Mouse (Mus musculus): Measurements from ENCODE around the gene Lpp. TPM values are rescaled to one million over a fixed set of nuclear protein-coding genes. Genes with fewer than 3 reads are reported as not detected.
A peak's percentile ranks its signal among the peaks of the same experiment; 100 is the strongest.

Lpp gene
- polyA plus RNA-seq, 1 experiment: 15.0 TPM

- whole genome bisulfite sequencing: 92% methylated on average over 4 of the region's 4 CpGs
- Histone ChIP-seq H3K27me3 (ENCODE audit: control insufficient read depth, insufficient read depth, low read length) (no peaks in the 10 kb centered on the region), H3K4me3 (ENCODE audit: control insufficient read depth, insufficient read depth, low read length) (no peak overlapping the region), H3K4me1 (replicated peaks; ENCODE audit: control insufficient read depth, insufficient read depth, low read length) (peaks cover 9% of the 10 kb centered on the region), H3K27ac (ENCODE audit: control insufficient read depth, insufficient read depth, low read length) (no peak overlapping the region), H3K36me3 (ENCODE audit: control insufficient read depth, insufficient read depth, low read length) (no peaks in the 10 kb centered on the region)
- TF ChIP-seq POLR2A (IDR thresholded peaks at IDR 0.05; ENCODE audit: control insufficient read depth, extremely low read depth, insufficient read depth, low read length, poor library complexity) (no peak), CTCF (IDR thresholded peaks at IDR 0.05; ENCODE audit: borderline replicate concordance, control insufficient read depth, extremely low read depth, insufficient read depth, low read length, poor library complexity) (no peak)
- DNase-seq: no peak
Observed at GRCm38 (mm10) chr16:24513228-24513627, 119.9 kb downstream of the Lpp start.

GRCm38 (mm10) chr16:24514802-24515727 is 121.8 kb downstream of the Lpp start:
- no peak overlapping the region for H3K4me3 ChIP-seq (ENCODE audit: control insufficient read depth, insufficient read depth, low read length)
- DNase-seq: no peak
- no peak overlapping the region for H3K27ac ChIP-seq (ENCODE audit: control insufficient read depth, insufficient read depth, low read length)
- H3K36me3 ChIP-seq (ENCODE audit: control insufficient read depth, insufficient read depth, low read length): no peaks in the 10 kb centered on the region
- 94% methylated on average over 11 of the region's 11 CpGs for WGBS
- H3K4me1 ChIP-seq (replicated peaks; ENCODE audit: control insufficient read depth, insufficient read depth, low read length): peaks cover 7% of the 10 kb centered on the region; the same call in 1 of the 2 replicates
- no peaks in the 10 kb centered on the region for H3K27me3 ChIP-seq (ENCODE audit: control insufficient read depth, insufficient read depth, low read length)
- TF ChIP-seq POLR2A (IDR thresholded peaks at IDR 0.05; ENCODE audit: control insufficient read depth, extremely low read depth, insufficient read depth, low read length, poor library complexity): no peak

- Histone ChIP-seq H3K4me1 (replicated peaks; ENCODE audit: control insufficient read depth, insufficient read depth, low read length) (peaks cover 7% of the 10 kb centered on the region; the same call in 1 of the 2 replicates), H3K27me3 (ENCODE audit: control insufficient read depth, insufficient read depth, low read length) (no peaks in the 10 kb centered on the region), H3K27ac (ENCODE audit: control insufficient read depth, insufficient read depth, low read length) (no peak overlapping the region), H3K4me3 (ENCODE audit: control insufficient read depth, insufficient read depth, low read length) (no peak overlapping the region), H3K36me3 (ENCODE audit: control insufficient read depth, insufficient read depth, low read length) (no peaks in the 10 kb centered on the region)
- 91% methylated on average over 3 of the region's 3 CpGs for WGBS
- no peak for TF ChIP-seq CTCF (IDR thresholded peaks at IDR 0.05; ENCODE audit: borderline replicate concordance, control insufficient read depth, extremely low read depth, insufficient read depth, low read length, poor library complexity)
- no peak for TF ChIP-seq POLR2A (IDR thresholded peaks at IDR 0.05; ENCODE audit: control insufficient read depth, extremely low read depth, insufficient read depth, low read length, poor library complexity)
- DNase-seq: no peak
Observed at GRCm38 (mm10) chr16:24516993-24517392, 123.7 kb downstream of the Lpp start.

- H3K4me3 ChIP-seq (ENCODE audit: control insufficient read depth, insufficient read depth, low read length): no peak overlapping the region
- no peak overlapping the region for H3K27ac ChIP-seq (ENCODE audit: control insufficient read depth, insufficient read depth, low read length)
- peaks cover 7% of the 10 kb centered on the region; the same call in 1 of the 2 replicates for H3K4me1 ChIP-seq (replicated peaks; ENCODE audit: control insufficient read depth, insufficient read depth, low read length)
- no peaks in the 10 kb centered on the region for H3K36me3 ChIP-seq (ENCODE audit: control insufficient read depth, insufficient read depth, low read length)
- DNase-seq: no peak
- no peaks in the 10 kb centered on the region for H3K27me3 ChIP-seq (ENCODE audit: control insufficient read depth, insufficient read depth, low read length)
- 85% methylated on average over 9 of the region's 9 CpGs for WGBS
- no peak for TF ChIP-seq CTCF (IDR thresholded peaks at IDR 0.05; ENCODE audit: borderline replicate concordance, control insufficient read depth, extremely low read depth, insufficient read depth, low read length, poor library complexity)
- TF ChIP-seq POLR2A (IDR thresholded peaks at IDR 0.05; ENCODE audit: control insufficient read depth, extremely low read depth, insufficient read depth, low read length, poor library complexity): no peak
Observed at GRCm38 (mm10) chr16:24517501-24518042, 124.3 kb downstream of the Lpp start.

GRCm38 (mm10) chr16:24518785-24519184 is 125.5 kb downstream of the Lpp start:
- 34% methylated on average over 7 of the region's 7 CpGs for WGBS
- no peaks in the 10 kb centered on the region for H3K36me3 ChIP-seq (ENCODE audit: control insufficient read depth, insufficient read depth, low read length)
- DNase-seq: peak; percentile 44
- H3K27me3 ChIP-seq (ENCODE audit: control insufficient read depth, insufficient read depth, low read length): no peaks in the 10 kb centered on the region
- no peak overlapping the region for H3K4me3 ChIP-seq (ENCODE audit: control insufficient read depth, insufficient read depth, low read length)
- peaks cover 4% of the 10 kb centered on the region; the same call in 1 of the 2 replicates for H3K4me1 ChIP-seq (replicated peaks; ENCODE audit: control insufficient read depth, insufficient read depth, low read length)
- no peak for TF ChIP-seq CTCF (IDR thresholded peaks at IDR 0.05; ENCODE audit: borderline replicate concordance, control insufficient read depth, extremely low read depth, insufficient read depth, low read length, poor library complexity)
- no peak for TF ChIP-seq POLR2A (IDR thresholded peaks at IDR 0.05; ENCODE audit: control insufficient read depth, extremely low read depth, insufficient read depth, low read length, poor library complexity)
- no peak overlapping the region for H3K27ac ChIP-seq (ENCODE audit: control insufficient read depth, insufficient read depth, low read length)

- no peaks in the 10 kb centered on the region for H3K27me3 ChIP-seq (ENCODE audit: control insufficient read depth, insufficient read depth, low read length)
- no peak for TF ChIP-seq POLR2A (IDR thresholded peaks at IDR 0.05; ENCODE audit: control insufficient read depth, extremely low read depth, insufficient read depth, low read length, poor library complexity)
- no peak for TF ChIP-seq CTCF (IDR thresholded peaks at IDR 0.05; ENCODE audit: borderline replicate concordance, control insufficient read depth, extremely low read depth, insufficient read depth, low read length, poor library complexity)
- no peaks in the 10 kb centered on the region for H3K36me3 ChIP-seq (ENCODE audit: control insufficient read depth, insufficient read depth, low read length)
- H3K4me3 ChIP-seq (ENCODE audit: control insufficient read depth, insufficient read depth, low read length): no peak overlapping the region
- 90% methylated on average over 7 of the region's 7 CpGs for WGBS
- DNase-seq: no peak
- no peak overlapping the region for H3K27ac ChIP-seq (ENCODE audit: control insufficient read depth, insufficient read depth, low read length)
- H3K4me1 ChIP-seq (replicated peaks; ENCODE audit: control insufficient read depth, insufficient read depth, low read length): no peaks in the 10 kb centered on the region
Observed at GRCm38 (mm10) chr16:24527219-24527618, 133.9 kb downstream of the Lpp start.

All from thymus, adult 2 months (tissue).